Mouse (Mus musculus): ENCODE measurements at regions not wholly inside any gene's neighbourhood (a gene's known extent, or its start where the extent isn't known, plus 50 kb on each side); places are given as distances from the start of the nearest gene placed in this dataset.

DNA sequence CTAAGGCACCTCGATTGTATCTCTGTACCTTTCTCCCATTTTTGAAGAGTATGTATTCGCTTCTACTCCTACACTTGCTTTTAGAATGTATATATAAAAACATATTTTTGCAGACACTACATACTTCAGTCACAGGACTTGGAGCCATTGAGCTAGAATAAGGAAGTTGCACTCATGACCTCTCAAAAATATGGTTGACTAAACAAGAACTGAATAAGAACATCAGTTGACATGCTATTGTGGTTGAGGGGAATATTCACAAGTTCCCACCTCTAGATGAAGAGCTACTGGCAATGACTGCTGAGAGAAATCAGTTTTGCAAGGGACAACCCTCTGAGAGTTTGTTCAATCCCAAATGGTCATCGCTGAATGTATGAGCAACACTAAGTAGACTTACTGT lies 1198.0 kb upstream of the Zeb2 start:
- ATAC-seq (ENCODE audit: borderline replicate concordance, extremely low read depth, low FRiP score, low TSS enrichment): no peak
- Histone ChIP-seq H3K4me3 (no peak overlapping the region), H3K27ac (no peak overlapping the region), H3K4me2 (no peak overlapping the region), H3K36me3 (no peaks in the 10 kb centered on the region), H3K9me3 (no peaks in the 10 kb centered on the region), H3K27me3 (no peaks in the 10 kb centered on the region), H3K9ac (no peak overlapping the region), H3K4me1 (no peaks in the 10 kb centered on the region)
- WGBS: 89% methylated on average over 3 of the region's 3 CpGs

DNA sequence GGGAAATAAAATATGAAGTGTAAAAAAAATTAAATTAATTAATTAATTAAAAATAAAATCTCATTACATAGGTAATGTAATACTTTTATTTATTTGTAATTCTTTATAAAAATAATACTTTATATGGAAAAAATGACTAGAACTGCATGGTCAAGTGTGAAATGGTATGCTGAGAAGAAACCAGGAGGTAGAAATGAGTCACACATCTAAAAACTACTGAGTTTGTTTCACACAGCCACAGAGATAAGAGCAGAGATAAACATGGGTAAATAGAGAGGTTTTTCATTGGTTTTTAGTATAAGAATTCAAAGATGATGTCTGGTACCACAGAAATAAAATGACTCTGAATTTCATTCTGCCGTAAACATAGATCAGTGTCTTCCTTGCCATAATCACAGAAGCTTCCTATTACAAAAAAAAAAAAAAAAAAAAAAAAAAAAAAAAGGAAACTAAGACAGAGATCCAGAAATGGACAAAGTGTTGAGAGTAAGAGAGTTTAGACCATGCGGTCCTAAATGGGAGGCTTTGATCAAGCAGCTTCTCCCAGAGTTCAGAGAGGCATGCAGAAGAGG lies 1190.5 kb upstream of the Zeb2 start:
- no peak overlapping the region for H3K9ac ChIP-seq
- H3K27ac ChIP-seq: no peak overlapping the region
- H3K4me1 ChIP-seq: no peaks in the 10 kb centered on the region
- no peak overlapping the region for H3K4me2 ChIP-seq
- no peak overlapping the region for H3K4me3 ChIP-seq
- 87% methylated on average over 2 of the region's 2 CpGs for WGBS
- no peaks in the 10 kb centered on the region for H3K9me3 ChIP-seq
- H3K27me3 ChIP-seq: no peaks in the 10 kb centered on the region
- no peaks in the 10 kb centered on the region for H3K36me3 ChIP-seq
- no peak for ATAC-seq (ENCODE audit: borderline replicate concordance, extremely low read depth, low FRiP score, low TSS enrichment)

DNA sequence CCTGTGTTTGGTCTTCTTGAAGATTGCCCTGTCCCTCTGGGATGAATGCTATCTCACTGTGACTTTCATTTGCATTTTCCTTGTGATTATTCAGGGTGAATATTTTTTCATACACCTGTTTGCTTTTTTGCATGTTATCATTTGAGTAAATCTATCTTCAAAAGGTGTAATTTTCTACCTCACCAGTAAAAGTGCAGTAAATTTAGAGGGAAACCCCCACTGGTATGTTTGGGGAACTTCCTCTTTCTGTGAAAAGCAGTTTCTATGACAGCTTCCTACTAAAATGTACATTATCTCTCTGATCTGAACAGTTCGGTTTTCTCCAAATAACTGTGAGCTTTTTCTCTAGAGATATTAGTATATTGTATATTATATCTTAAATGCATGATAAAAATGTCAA lies 1185.4 kb upstream of the Zeb2 start:
- Histone ChIP-seq H3K36me3 (no peaks in the 10 kb centered on the region), H3K9ac (no peak overlapping the region), H3K27ac (no peak overlapping the region), H3K4me3 (no peak overlapping the region), H3K4me1 (no peaks in the 10 kb centered on the region), H3K4me2 (no peak overlapping the region), H3K27me3 (no peaks in the 10 kb centered on the region), H3K9me3 (no peaks in the 10 kb centered on the region)
- no peak for ATAC-seq (ENCODE audit: borderline replicate concordance, extremely low read depth, low FRiP score, low TSS enrichment)
- WGBS: 72% methylated on average over 1 of the region's 1 CpGs

DNA sequence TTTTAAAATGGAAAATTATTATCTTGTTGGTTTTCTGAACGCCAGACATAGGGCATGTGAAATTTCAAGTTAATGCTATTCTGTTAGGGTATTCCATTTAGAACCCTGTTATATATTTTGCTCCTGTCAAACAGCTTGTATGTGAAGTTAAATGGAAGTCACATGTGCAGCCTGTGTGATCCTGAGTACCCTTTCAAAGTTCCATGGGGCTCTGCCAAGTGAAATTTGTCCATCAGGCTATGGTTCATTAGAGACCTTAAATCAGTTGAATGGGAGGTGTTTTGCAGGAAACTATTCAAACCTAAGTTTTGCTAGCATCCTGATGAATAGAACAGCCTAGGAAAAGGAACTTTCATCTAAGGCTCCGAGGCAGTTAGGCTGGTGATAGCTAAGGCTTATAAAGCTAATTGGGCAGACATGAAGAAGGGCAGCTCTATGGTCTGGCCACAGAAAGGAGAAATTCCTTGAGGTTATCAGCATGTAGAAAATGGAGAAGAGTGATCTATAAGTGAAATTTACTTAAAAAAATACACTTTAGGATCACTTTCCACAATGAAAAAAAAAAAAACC lies 1180.2 kb upstream of the Zeb2 start:
- ATAC-seq (ENCODE audit: borderline replicate concordance, extremely low read depth, low FRiP score, low TSS enrichment): no peak
- Histone ChIP-seq H3K27ac (no peak overlapping the region), H3K4me3 (no peak overlapping the region), H3K27me3 (no peaks in the 10 kb centered on the region), H3K9me3 (no peaks in the 10 kb centered on the region), H3K4me2 (no peak overlapping the region), H3K9ac (no peak overlapping the region), H3K36me3 (no peaks in the 10 kb centered on the region), H3K4me1 (no peaks in the 10 kb centered on the region)
- WGBS: 82% methylated on average over 2 of the region's 2 CpGs

DNA sequence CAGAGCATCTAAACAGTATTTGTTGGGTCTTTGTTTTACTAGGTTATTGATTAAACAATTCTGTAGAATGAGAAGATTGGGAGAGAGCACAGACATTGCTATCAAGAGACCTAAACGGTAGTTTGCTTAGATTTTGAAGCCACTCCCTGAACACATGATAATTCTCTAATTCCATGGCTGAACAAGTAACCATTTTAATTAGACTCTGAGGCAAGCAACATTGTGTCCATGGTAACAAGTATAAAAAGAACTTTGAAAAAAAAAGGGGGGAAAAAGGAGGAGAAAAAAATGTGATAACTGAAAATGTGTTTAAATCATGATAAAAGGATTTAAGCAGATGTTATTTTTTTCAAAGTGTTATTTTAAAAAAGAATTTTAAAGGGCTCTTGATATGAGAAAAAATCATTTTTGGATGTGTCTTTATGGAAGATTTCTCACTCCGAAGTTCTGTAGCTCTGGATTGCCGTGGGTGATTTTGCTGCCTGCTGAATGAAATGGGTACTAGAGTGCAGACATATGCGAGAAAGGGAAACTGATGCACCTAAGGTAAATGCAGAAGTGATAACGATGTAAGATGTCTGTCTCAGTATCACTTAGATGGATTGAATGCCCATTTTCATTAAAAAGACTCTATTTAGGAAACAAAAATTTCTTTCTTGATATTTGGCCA lies 1166.9 kb upstream of the Zeb2 start:
- no peak for ATAC-seq (ENCODE audit: borderline replicate concordance, extremely low read depth, low FRiP score, low TSS enrichment)
- no peak overlapping the region for H3K27ac ChIP-seq

DNA sequence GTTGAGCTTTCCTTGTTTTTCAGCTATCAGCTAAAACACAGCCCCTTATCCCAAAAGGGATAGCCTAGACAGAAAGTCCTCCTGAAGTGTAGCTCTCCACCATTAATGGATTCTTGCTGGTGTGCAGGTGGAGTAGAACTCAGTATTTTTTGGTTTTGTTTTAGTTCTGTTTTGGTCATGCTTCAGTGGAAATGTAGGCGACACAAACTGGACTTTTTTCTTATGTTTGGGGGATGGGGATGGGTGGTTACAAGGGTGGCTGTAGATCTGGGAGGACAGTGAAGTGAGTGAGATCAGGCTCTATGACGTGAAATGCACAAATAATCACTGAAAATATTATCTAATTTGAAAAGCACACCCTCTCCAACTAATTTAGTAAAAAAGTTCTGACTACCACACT lies 1163.6 kb upstream of the Zeb2 start:
- Histone ChIP-seq H3K9ac (no peak overlapping the region), H3K4me3 (no peak overlapping the region), H3K9me3 (no peaks in the 10 kb centered on the region), H3K27ac (no peak overlapping the region), H3K4me2 (no peak overlapping the region), H3K4me1 (no peaks in the 10 kb centered on the region), H3K27me3 (no peaks in the 10 kb centered on the region), H3K36me3 (no peaks in the 10 kb centered on the region)
- 55% methylated on average over 2 of the region's 2 CpGs for WGBS
- no peak for ATAC-seq (ENCODE audit: borderline replicate concordance, extremely low read depth, low FRiP score, low TSS enrichment)

More for the DNA sequence above, 1166.9 kb upstream of the Zeb2 start:
- Histone ChIP-seq H3K9ac (no peak overlapping the region), H3K4me3 (no peak overlapping the region), H3K36me3 (no peaks in the 10 kb centered on the region), H3K9me3 (no peaks in the 10 kb centered on the region), H3K4me1 (no peaks in the 10 kb centered on the region), H3K27me3 (no peaks in the 10 kb centered on the region), H3K4me2 (no peak overlapping the region)
- 74% methylated on average over 5 of the region's 5 CpGs for WGBS

DNA sequence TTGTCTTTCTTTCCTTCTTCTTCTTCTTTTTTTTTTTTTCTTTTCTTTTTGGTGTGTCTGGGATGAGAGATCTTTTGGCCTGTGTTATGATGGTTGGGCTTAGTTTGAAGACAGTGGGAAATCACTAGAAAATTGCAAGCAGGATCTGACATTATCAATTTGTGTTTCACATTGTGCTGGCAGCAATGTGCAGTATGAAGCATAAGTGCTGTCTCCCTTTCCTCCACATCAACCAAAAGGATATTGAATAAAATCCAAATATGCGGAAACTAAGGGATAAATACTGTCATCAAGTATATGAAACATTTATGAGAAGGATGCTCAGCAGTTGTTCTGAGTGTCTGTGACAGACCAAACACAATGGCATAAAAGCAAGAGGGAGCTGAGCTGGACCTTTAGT lies 1144.4 kb upstream of the Zeb2 start:
- Histone ChIP-seq H3K27ac (no peak overlapping the region), H3K4me1 (no peaks in the 10 kb centered on the region), H3K27me3 (no peaks in the 10 kb centered on the region), H3K9ac (no peak overlapping the region), H3K4me2 (no peak overlapping the region), H3K9me3 (no peaks in the 10 kb centered on the region), H3K4me3 (no peak overlapping the region), H3K36me3 (no peaks in the 10 kb centered on the region)
- no peak for ATAC-seq (ENCODE audit: borderline replicate concordance, extremely low read depth, low FRiP score, low TSS enrichment)
- 93% methylated on average over 1 of the region's 1 CpGs for WGBS

DNA sequence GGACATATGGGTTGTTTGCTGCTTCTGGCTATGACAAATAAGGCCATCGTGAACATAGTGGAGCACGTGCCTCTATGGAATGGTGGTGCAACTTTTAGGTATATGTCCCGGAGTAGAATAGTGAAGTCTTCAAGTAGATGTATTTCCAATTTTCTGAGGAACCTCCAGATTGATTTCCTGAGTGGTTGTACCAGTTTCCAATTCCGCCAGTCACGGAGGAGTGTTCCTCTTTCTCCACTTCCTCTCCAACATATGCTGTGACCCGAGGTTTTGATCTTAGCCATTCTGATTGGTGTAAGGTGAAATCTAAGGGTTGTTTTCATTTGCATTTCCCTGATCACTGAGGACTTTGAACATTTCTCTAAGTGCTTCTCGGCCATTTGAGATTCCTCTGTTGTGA lies 1134.4 kb upstream of the Zeb2 start:
- no peaks in the 10 kb centered on the region for H3K4me1 ChIP-seq
- H3K36me3 ChIP-seq: no peaks in the 10 kb centered on the region
- ATAC-seq (ENCODE audit: borderline replicate concordance, extremely low read depth, low FRiP score, low TSS enrichment): no peak
- WGBS: 89% methylated on average over 7 of the region's 7 CpGs
- H3K27me3 ChIP-seq: no peaks in the 10 kb centered on the region
- H3K4me2 ChIP-seq: no peak overlapping the region
- H3K27ac ChIP-seq: no peak overlapping the region
- H3K4me3 ChIP-seq: no peak overlapping the region
- no peak overlapping the region for H3K9ac ChIP-seq
- H3K9me3 ChIP-seq: no peaks in the 10 kb centered on the region

DNA sequence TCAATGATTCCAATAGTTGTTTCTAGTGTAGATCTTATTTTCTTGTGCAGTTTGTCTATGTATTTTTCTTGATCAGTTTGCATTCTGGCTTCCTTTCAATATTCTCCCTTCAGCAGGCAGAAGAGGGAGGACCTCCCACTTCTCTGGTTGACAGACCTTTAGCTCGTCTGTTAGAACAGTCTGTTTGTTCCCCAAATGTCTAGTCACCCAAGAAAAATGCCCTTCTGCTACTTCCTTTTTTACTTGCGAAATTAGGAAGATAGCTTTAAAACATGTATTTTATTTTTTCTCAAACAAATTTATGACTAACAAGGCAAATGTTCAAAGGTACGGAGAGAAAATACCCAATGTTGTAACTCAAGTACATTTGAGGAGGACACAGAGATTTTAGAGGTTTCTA lies 1128.5 kb upstream of the Zeb2 start:
- no peak for ATAC-seq (ENCODE audit: borderline replicate concordance, extremely low read depth, low FRiP score, low TSS enrichment)
- Histone ChIP-seq H3K4me1 (no peaks in the 10 kb centered on the region), H3K9ac (no peak overlapping the region), H3K27me3 (no peaks in the 10 kb centered on the region), H3K4me3 (no peak overlapping the region), H3K36me3 (no peaks in the 10 kb centered on the region), H3K27ac (no peak overlapping the region), H3K9me3 (no peaks in the 10 kb centered on the region), H3K4me2 (no peak overlapping the region)
- 57% methylated on average over 3 of the region's 3 CpGs for WGBS

DNA sequence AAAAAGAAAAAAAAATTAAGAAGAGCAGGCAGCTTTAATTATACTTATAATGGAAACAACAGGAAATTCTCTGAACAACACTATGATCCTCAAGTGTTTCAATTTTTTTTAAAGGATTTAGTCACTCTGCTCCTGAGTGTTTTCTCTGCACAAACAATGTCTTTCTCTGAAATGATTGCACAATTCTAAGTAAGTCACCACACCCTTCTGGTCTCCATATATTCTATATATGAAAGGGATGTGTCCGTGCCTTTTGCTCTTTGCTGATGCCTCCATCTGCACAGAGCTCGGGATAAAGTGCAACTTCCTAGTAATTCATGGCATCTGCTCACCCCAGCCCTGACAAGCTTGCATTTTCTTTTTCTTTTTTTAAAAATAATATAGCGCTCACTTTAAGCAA lies 1127.5 kb upstream of the Zeb2 start:
- Histone ChIP-seq H3K36me3 (no peaks in the 10 kb centered on the region), H3K4me3 (no peak overlapping the region), H3K4me2 (no peak overlapping the region), H3K4me1 (no peaks in the 10 kb centered on the region), H3K9me3 (no peaks in the 10 kb centered on the region), H3K27me3 (no peaks in the 10 kb centered on the region), H3K27ac (no peak overlapping the region), H3K9ac (no peak overlapping the region)
- no peak for ATAC-seq (ENCODE audit: borderline replicate concordance, extremely low read depth, low FRiP score, low TSS enrichment)
- WGBS: 77% methylated on average over 3 of the region's 3 CpGs

DNA sequence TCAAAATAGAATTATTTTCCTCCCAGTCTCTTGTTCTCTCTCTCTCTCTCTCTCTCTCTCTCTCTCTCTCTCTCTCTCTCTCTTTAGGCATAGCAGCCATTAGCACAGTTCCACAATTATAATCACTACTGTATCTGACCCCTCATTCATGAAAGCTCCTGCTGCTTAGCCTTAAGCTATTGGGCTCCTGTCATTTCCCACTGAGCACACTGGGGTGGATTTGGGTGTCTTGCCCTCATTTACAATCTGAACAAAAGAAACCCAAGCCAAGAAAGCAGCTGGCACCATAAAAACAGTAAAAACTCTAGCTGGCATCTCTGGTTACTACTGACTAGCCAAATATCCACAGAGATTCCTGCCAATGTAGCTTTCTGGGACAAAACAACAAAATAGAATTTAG lies 1125.6 kb upstream of the Zeb2 start:
- no peaks in the 10 kb centered on the region for H3K36me3 ChIP-seq
- no peaks in the 10 kb centered on the region for H3K27me3 ChIP-seq
- H3K9me3 ChIP-seq: no peaks in the 10 kb centered on the region
- H3K4me1 ChIP-seq: no peaks in the 10 kb centered on the region
- no peak overlapping the region for H3K4me2 ChIP-seq
- H3K27ac ChIP-seq: no peak overlapping the region
- no peak for ATAC-seq (ENCODE audit: borderline replicate concordance, extremely low read depth, low FRiP score, low TSS enrichment)
- H3K9ac ChIP-seq: no peak overlapping the region
- H3K4me3 ChIP-seq: no peak overlapping the region

DNA sequence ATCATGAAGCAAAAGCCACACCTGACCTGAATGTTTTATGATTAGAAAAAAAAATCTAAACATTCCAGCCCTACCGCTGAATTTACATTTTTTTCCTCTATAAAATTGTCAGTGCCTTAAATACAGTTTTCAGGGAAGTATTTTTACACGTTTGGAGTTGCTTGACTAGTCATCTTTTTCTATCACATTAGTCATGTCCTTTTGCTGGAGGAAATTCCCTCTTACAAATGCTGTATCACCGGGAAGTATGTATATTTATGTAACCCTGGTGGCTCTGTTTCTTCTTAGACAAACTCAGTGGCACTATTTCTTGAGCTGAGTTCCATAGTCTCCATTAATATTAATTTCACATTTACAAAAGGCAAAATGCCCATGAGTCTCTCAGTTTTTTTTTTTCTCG lies 1122.7 kb upstream of the Zeb2 start:
- Histone ChIP-seq H3K27me3 (no peaks in the 10 kb centered on the region), H3K9ac (no peak overlapping the region), H3K4me3 (no peak overlapping the region), H3K36me3 (no peaks in the 10 kb centered on the region), H3K4me1 (no peaks in the 10 kb centered on the region), H3K4me2 (no peak overlapping the region), H3K27ac (no peak overlapping the region), H3K9me3 (no peaks in the 10 kb centered on the region)
- ATAC-seq (ENCODE audit: borderline replicate concordance, extremely low read depth, low FRiP score, low TSS enrichment): no peak
- whole genome bisulfite sequencing: 51% methylated on average over 4 of the region's 4 CpGs
